Mouse (Mus musculus): ENCODE measurements around the gene Prg2.

Prg2 gene

GRCm38 (mm10) chr2:85026178-85026577, 45.9 kb downstream of the Prg2 start:
- in situ Hi-C loops (cut with MboI; ENCODE audit: low sequenced_read_pairs) = loop anchor here (25.0 kb wide), 1 partner anchor 314 kb away; the partner anchor contains the start of gene Zdhhc5

- in situ Hi-C loops (cut with MboI; ENCODE audit: low sequenced_read_pairs) = loop anchor here (25.0 kb wide), 1 partner anchor 315 kb away; the partner anchor contains the start of gene Zdhhc5
These were observed 47.0 kb downstream of the Prg2 start for GRCm38 (mm10) chr2:85027281-85027680.

- in situ Hi-C loops (cut with MboI; ENCODE audit: low sequenced_read_pairs) = loop anchor here (25.0 kb wide), 1 partner anchor 318 kb away; the partner anchor contains the start of gene Zdhhc5
These were observed 49.6 kb downstream of the Prg2 start for GRCm38 (mm10) chr2:85029897-85030296.

- in situ Hi-C loops (cut with MboI; ENCODE audit: low sequenced_read_pairs) = loop anchor here (25.0 kb wide), 1 partner anchor 319 kb away; the partner anchor contains the start of gene Zdhhc5
These were observed 50.7 kb downstream of the Prg2 start for GRCm38 (mm10) chr2:85030989-85031388.

GRCm38 (mm10) chr2:85033121-85033520, 52.9 kb downstream of the Prg2 start:
- in situ Hi-C loops (cut with MboI; ENCODE audit: low sequenced_read_pairs) = loop anchor here (25.0 kb wide), 1 partner anchor 321 kb away; the partner anchor contains the start of gene Zdhhc5
